Mouse (Mus musculus) megakaryocyte, embryonic 14.5 days (primary cell): ENCODE measurements around the gene Parva. TPM values are rescaled to one million over a fixed set of nuclear protein-coding genes. Genes with fewer than 3 reads are reported as not detected.

ENCODE experiments used
- H3K27me3 ChIP-seq: replicated peaks from 2 replicates; pipeline ENCODE3; 2012; ENCODE audit warnings: inconsistent platforms
- H3K36me3 ChIP-seq: replicated peaks from 2 replicates; pipeline ENCODE3; 2012; ENCODE audit warnings: low read length, inconsistent platforms, mixed read lengths
- H3K4me1 ChIP-seq: 2 replicates; pipeline ENCODE4 v1.6.1; 2012; ENCODE audit warnings: inconsistent platforms
- H3K4me3 ChIP-seq: replicated peaks from 2 replicates; pipeline ENCODE3; 2012; ENCODE audit warnings: moderate library complexity, mild to moderate bottlenecking, inconsistent platforms
- H3K9me3 ChIP-seq: 2 replicates; pipeline ENCODE4 v1.6.1; 2012; ENCODE audit warnings: inconsistent platforms
- FLI1 ChIP-seq: IDR thresholded peaks from 2 replicates; pipeline ENCODE4 v1.6.1; 2012; ENCODE audit warnings: low read length, inconsistent platforms, mixed read lengths
- GATA1 ChIP-seq: IDR thresholded peaks from 3 replicates; pipeline ENCODE4 v1.6.1; 2012; ENCODE audit warnings: mixed read lengths, low read length, inconsistent platforms, borderline replicate concordance
- polyA plus RNA-seq: library from polyadenylated mRNA; stranded (reverse); fragments of >175 nt; gene quantifications from 2 replicates; pipeline ENCODE4 v1.2.3, GENCODE M21; 2012; ENCODE audit warnings: low replicate concordance; ENCODE audit not compliant: insufficient read depth

The Parva gene
- polyA plus RNA-seq, 1 experiment = 0.07 TPM

DNA sequence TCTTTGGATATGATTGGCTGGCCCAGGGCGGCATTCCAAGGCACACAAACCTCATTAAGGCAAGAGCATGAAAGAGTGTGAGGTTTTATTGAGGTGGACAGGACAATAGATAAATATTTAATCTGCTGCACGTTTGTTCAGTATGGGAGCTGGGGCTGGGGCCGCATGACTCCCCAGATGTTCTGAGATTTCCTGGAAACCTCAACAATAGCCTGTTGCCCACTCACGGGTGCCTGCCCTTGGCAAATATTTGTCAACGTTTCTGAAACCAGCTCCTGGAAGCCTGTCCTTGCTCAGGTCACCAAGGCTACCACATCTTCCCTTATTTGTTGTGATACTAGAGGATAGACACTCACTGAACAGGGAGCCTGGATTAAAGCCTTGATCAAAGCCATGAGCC is 166.3 kb downstream of the Parva start:
- Histone ChIP-seq H3K4me3 (no peak overlapping the region), H3K9me3 (no peaks in the 10 kb centered on the region), H3K4me1 (no peaks in the 10 kb centered on the region), H3K36me3 (no peaks in the 10 kb centered on the region), H3K27me3 (peaks cover 3% of the 10 kb centered on the region)
- no peak for TF ChIP-seq GATA1
- TF ChIP-seq FLI1 = no peak

- no peak for TF ChIP-seq FLI1
- TF ChIP-seq GATA1 = no peak
- Histone ChIP-seq H3K9me3 (no peaks in the 10 kb centered on the region), H3K36me3 (no peaks in the 10 kb centered on the region), H3K27me3 (peaks cover 3% of the 10 kb centered on the region), H3K4me3 (no peak overlapping the region), H3K4me1 (no peaks in the 10 kb centered on the region)
Measured at GRCm38 (mm10) chr7:112595226-112595850, 168.0 kb downstream of the Parva start.

- no peak overlapping the region for H3K4me3 ChIP-seq
- peaks cover 4% of the 10 kb centered on the region for H3K27me3 ChIP-seq
- no peaks in the 10 kb centered on the region for H3K4me1 ChIP-seq
- no peaks in the 10 kb centered on the region for H3K36me3 ChIP-seq
- no peak for TF ChIP-seq FLI1
- no peak for TF ChIP-seq GATA1
- H3K9me3 ChIP-seq = no peaks in the 10 kb centered on the region
Measured at GRCm38 (mm10) chr7:112599650-112600049, 172.3 kb downstream of the Parva start.

DNA sequence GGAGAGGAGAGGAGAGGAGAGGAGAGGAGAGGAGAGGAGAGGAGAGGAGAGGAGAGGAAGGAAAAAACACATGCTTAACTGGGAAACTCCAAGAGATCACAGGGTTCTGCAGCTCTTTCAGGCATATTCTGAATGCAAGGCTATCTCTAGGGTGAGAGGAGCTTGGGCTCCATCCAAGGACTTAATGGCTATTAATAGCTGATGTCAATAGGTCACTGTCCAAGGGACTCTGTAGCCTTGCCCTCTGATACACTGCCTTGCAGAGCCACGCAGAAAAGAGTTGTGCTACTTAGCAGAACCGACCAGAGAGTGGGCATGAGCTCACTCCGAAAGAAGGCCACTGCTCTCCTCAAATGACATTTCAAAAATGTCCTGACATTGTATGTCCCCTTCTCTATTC is 172.9 kb downstream of the Parva start:
- H3K9me3 ChIP-seq = no peaks in the 10 kb centered on the region

GRCm38 (mm10) chr7:112602966-112603365 is 175.7 kb downstream of the Parva start:
- Histone ChIP-seq H3K36me3 (no peaks in the 10 kb centered on the region), H3K9me3 (no peaks in the 10 kb centered on the region), H3K4me1 (no peaks in the 10 kb centered on the region), H3K27me3 (peaks cover 4% of the 10 kb centered on the region), H3K4me3 (no peak overlapping the region)
- TF ChIP-seq GATA1 (no peak), FLI1 (no peak)

More for the DNA sequence above, 172.9 kb downstream of the Parva start:
- TF ChIP-seq GATA1 (no peak), FLI1 (no peak)
- Histone ChIP-seq H3K36me3 (no peaks in the 10 kb centered on the region), H3K27me3 (peaks cover 4% of the 10 kb centered on the region), H3K4me1 (no peaks in the 10 kb centered on the region), H3K4me3 (no peak overlapping the region)

GRCm38 (mm10) chr7:112603496-112604170 is 176.3 kb downstream of the Parva start:
- Histone ChIP-seq H3K27me3 (peaks cover 4% of the 10 kb centered on the region), H3K4me3 (no peak overlapping the region), H3K4me1 (no peaks in the 10 kb centered on the region), H3K36me3 (no peaks in the 10 kb centered on the region), H3K9me3 (no peaks in the 10 kb centered on the region)
- no peak for TF ChIP-seq GATA1
- TF ChIP-seq FLI1 = no peak

GRCm38 (mm10) chr7:112604209-112604608 is 176.9 kb downstream of the Parva start:
- Histone ChIP-seq H3K36me3 (no peaks in the 10 kb centered on the region), H3K9me3 (no peaks in the 10 kb centered on the region), H3K4me3 (no peak overlapping the region), H3K27me3 (peaks cover 4% of the 10 kb centered on the region), H3K4me1 (no peaks in the 10 kb centered on the region)
- TF ChIP-seq GATA1 (no peak), FLI1 (no peak)

DNA sequence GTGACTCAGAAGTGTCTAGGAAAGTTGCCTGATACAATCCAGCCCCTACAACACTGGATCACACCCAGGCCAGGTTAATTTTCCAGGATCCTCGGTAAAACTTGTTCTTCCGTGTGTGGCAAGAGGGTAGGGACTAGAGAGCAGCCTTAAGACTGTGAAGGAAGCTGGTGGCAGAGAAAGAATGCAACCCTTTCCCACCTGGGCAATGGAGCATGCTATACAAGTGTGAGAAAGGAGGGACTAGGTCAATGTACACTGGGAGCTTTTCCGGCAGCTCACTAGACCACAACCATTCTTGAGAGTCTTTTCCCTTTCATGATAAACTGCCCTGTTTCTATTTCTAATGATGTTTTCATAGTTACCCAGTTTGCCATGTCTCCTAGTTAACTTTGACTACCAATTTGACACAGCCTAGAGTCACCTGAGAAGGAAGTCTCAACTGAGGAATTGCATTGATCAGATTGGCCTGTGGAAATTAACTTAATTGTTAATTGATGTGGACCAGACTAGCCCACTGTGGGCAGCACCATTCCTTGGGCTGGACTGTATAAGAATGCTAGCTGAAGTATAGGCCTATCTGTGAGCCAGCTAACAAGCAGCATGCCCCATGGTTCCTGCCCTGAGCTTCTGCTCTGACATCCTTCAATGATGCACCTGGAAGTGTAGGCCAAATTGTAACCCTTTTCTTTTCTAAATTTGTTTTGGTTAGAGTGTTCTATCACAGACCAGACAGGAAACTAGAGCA is 186.9 kb downstream of the Parva start:
- TF ChIP-seq FLI1 (no peak), GATA1 (no peak)

DNA sequence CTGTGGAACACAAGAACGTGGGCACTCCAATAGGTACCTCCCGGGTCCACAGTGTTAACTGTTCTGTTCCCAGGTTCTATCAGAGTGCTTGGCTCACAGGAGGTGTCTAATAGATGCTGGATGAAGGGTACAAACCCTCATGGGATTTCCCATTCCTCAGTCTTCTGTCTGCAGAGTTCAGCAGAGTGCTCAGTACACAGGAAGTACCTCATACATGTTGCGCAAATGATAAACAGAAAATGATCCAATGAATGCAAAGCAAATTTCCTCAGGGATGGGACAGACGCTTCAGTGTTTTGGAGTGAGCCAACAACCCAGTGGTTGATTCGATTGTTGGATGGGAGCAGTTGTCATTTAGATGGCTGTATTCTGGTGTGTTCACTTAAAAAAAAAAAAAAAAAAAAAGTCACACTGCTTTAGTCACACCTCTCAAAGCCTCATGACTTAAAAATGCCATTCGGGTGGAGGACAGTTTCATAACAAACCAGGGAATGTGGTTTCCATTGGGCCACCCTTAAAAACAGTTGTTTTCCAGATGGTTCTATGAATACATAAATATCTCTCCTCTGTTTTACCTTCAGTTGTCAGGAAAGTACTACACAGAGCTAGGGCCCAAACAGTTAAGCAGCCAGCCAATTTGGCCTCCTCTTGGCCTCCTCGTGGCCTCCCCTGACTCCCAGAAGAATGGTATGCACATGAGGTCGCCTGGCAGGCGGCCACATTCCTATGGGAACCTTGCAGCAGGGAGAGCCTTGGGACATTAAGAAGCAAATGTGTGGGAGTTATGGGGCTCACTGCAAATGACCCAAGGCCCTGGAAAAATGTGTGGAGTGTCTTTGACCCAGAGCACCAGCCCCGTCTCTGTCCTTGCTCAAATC is 187.7 kb downstream of the Parva start:
- no peak for TF ChIP-seq GATA1
- no peak for TF ChIP-seq FLI1
- Histone ChIP-seq H3K9me3 (no peaks in the 10 kb centered on the region; the same call in 1 of the 2 replicates), H3K27me3 (no peaks in the 10 kb centered on the region), H3K4me3 (no peak overlapping the region), H3K36me3 (no peaks in the 10 kb centered on the region), H3K4me1 (no peaks in the 10 kb centered on the region)

More for the DNA sequence above, 186.9 kb downstream of the Parva start:
- no peaks in the 10 kb centered on the region for H3K36me3 ChIP-seq
- H3K9me3 ChIP-seq = no peaks in the 10 kb centered on the region; the same call in 1 of the 2 replicates
- no peaks in the 10 kb centered on the region for H3K4me1 ChIP-seq
- no peak overlapping the region for H3K4me3 ChIP-seq
- no peaks in the 10 kb centered on the region for H3K27me3 ChIP-seq
